Mouse (Mus musculus) macrophage (primary cell): ENCODE results near the gene D8Ertd738e. TPM values are rescaled to one million over a fixed set of nuclear protein-coding genes. Genes with fewer than 3 reads are reported as not detected.
"Not testable (repeated sequence)": the region's sequence is repeated elsewhere in the genome, so short reads cannot be mapped to it uniquely, and the experiment has no call there.

ENCODE experiments used
- H3K27ac ChIP-seq: fragments of 350-480 bp; formaldehyde crosslinking; 2 replicates; pipeline ENCODE4 v1.9.0; 2021
- H3K36me3 ChIP-seq: fragments of 350-480 bp; formaldehyde crosslinking; 2 replicates; pipeline ENCODE4 v1.9.0; 2021; ENCODE audit errors: inconsistent target
- H3K4me3 ChIP-seq: fragments of 350-480 bp; formaldehyde crosslinking; 2 replicates; pipeline ENCODE4 v1.9.0; 2021; ENCODE audit errors: inconsistent target
- H3K79me2 ChIP-seq: fragments of 350-480 bp; formaldehyde crosslinking; 2 replicates; pipeline ENCODE4 v1.9.0; 2021; ENCODE audit errors: inconsistent target
- WGBS: methylation state at CpG from one replicate; pipeline ENCODE4 v1.1.7; 2026; ENCODE audit warnings: inconsistent platforms; ENCODE audit not compliant: missing documents; 5-methylcytosine and 5-hydroxymethylcytosine counted together
- polyA plus RNA-seq: library from polyadenylated mRNA; stranded (reverse); fragments of 250-400 nt; gene quantifications from 3 replicates; pipeline ENCODE4 v1.2.4, GENCODE M21; 2018; ENCODE audit warnings: inconsistent platforms
- total RNA-seq, 78 experiments: library from RNA; depleted of rRNA; stranded (reverse); fragments of 250-400 nt; gene quantifications; 1 replicate in 9 of 78; 2 replicates in 24 of 78; 3 replicates in 43 of 78; 4 replicates in 2 of 78; pipeline ENCODE4 v1.2.4; 2018; ENCODE audit warnings: inconsistent platforms in 56 of 78

The D8Ertd738e gene
- 10 to 100 TPM in 24 of 26 experiments, 1 to 10 TPM in 2; 5.9 to 54.7 (median 20.9) TPM for total RNA-seq (2018; cell fraction: chromatin; rRNA removed)
- 100 to 1,000 TPM; 149 to 210 (median 177) TPM for total RNA-seq (2018; cell fraction: cytosol; rRNA removed)
- total RNA-seq (2018; cell fraction: nucleus; rRNA removed): 10 to 100 TPM; 15.7 to 76.5 (median 48.7) TPM
- polyA plus RNA-seq: 203 to 260 TPM (median 230 TPM) in 3 replicates

- peak within 1 kb of the TSS; percentile 97 for H3K4me3 ChIP-seq
- H3K36me3 ChIP-seq: peaks cover 20% of the 10 kb centered on the region; the same call in 1 of the 2 replicates
- 6% methylated on average over 51 of the region's 52 CpGs for WGBS
- peaks cover 29% of the 10 kb centered on the region for H3K79me2 ChIP-seq
- peak within 1 kb of the TSS; percentile 71 for H3K27ac ChIP-seq
Observed at GRCm38 (mm10) chr8:84249257-84250170, at the start of gene D8Ertd738e. TSS of gene D8Ertd738e (minus strand) at chr8:84249719.

- Histone ChIP-seq H3K4me3 (no peak overlapping the region), H3K79me2 (no peaks in the 10 kb centered on the region), H3K27ac (no peak overlapping the region), H3K36me3 (no peaks in the 10 kb centered on the region)
- 84% methylated on average over 5 of the region's 5 CpGs for whole genome bisulfite sequencing
Observed at GRCm38 (mm10) chr8:84297029-84297785, 47.7 kb upstream of the D8Ertd738e start.

- Histone ChIP-seq H3K36me3 (no peaks in the 10 kb centered on the region), H3K4me3 (no peak overlapping the region), H3K27ac (no peak overlapping the region), H3K79me2 (no peaks in the 10 kb centered on the region)
- 21% methylated on average over 8 of the region's 8 CpGs for WGBS
Observed at GRCm38 (mm10) chr8:84291688-84292087, 42.2 kb upstream of the D8Ertd738e start.

DNA sequence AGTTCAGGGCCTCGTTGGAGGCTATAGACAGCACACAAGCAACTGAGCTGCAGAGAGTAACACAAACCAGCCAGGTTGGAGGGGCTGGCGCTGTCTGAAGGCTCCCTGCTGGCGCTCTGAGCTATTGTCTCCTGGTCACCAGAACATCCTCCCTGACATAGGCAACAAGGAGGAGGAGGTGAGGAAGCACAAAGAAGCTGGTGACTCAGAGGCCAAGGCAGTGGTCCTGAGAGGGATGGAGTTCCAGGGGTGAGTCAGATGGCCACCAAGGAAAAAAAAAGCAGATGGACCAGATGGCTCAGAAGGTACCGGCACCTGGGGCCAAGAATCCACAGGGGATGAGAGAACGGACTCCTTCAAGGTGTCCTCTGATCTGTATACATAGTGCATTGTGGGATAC is 41.6 kb upstream of the D8Ertd738e start:
- no peak overlapping the region for H3K27ac ChIP-seq
- no peaks in the 10 kb centered on the region for H3K79me2 ChIP-seq
- no peak overlapping the region for H3K4me3 ChIP-seq
- WGBS: 86% methylated on average over 5 of the region's 5 CpGs
- no peaks in the 10 kb centered on the region for H3K36me3 ChIP-seq

GRCm38 (mm10) chr8:84288892-84289291 is 39.4 kb upstream of the D8Ertd738e start:
- H3K36me3 ChIP-seq: no peaks in the 10 kb centered on the region
- no peak overlapping the region for H3K27ac ChIP-seq
- no peaks in the 10 kb centered on the region for H3K79me2 ChIP-seq
- no peak overlapping the region for H3K4me3 ChIP-seq
- WGBS: 95% methylated on average over 2 of the region's 2 CpGs

- not testable (repeated sequence) for H3K4me3 ChIP-seq, H3K79me2 ChIP-seq, H3K27ac ChIP-seq, H3K36me3 ChIP-seq
- WGBS: 56% methylated on average over 3 of the region's 5 CpGs
Observed at GRCm38 (mm10) chr8:84285665-84286064, 36.1 kb upstream of the D8Ertd738e start.

DNA sequence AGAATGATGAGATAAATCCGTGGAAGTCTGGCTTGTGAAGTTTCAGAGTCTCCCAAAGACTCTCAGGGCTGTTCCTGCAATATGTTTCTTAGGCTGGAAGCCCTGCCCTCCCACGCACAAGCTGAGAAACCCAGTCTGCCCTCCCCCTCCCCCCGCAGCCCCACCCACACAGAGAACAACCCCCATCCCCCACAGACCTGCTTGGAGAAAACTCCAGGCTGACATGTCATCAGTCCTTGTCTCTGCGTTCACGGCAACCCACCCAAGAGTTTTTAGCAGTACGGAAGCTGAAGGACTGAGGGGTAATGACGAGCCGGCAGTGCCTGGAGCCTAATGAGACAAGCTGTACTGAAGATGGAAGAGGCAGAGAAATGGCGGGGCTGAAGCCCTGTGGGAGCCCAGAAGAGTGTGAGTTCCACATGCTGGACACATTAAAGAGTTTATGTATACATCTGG is 35.1 kb upstream of the D8Ertd738e start:
- Histone ChIP-seq H3K36me3 (no peaks in the 10 kb centered on the region), H3K79me2 (no peaks in the 10 kb centered on the region), H3K27ac (no peak overlapping the region), H3K4me3 (no peak overlapping the region)
- WGBS: 85% methylated on average over 8 of the region's 9 CpGs

GRCm38 (mm10) chr8:84280777-84281176 is 31.3 kb upstream of the D8Ertd738e start:
- WGBS: 92% methylated on average over 9 of the region's 10 CpGs
- H3K79me2 ChIP-seq: no peaks in the 10 kb centered on the region
- H3K4me3 ChIP-seq: no peak overlapping the region
- H3K36me3 ChIP-seq: no peaks in the 10 kb centered on the region
- no peak overlapping the region for H3K27ac ChIP-seq

DNA sequence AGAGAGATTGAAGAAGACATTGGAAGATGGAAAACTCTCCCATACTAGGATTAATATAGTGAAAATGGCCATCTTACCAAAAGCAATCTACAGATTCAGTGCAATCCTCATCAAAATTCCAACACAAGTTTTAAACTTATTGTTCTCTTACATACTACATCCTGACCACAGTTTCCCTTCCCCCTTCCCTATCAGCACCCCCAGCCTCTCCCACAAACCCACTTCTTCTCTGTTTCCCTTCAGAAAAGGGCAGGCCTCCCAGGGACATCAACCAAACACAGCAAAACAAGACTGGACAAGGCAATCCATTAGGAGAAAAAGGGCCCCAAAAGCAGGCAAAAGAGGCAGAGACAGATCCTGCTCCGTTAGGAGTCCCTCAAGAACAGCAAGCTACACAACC is 26.9 kb upstream of the D8Ertd738e start:
- no peak overlapping the region for H3K27ac ChIP-seq
- WGBS: 10% methylated on average over 1 of the region's 1 CpGs
- no peaks in the 10 kb centered on the region for H3K36me3 ChIP-seq
- no peaks in the 10 kb centered on the region for H3K79me2 ChIP-seq
- H3K4me3 ChIP-seq: no peak overlapping the region

DNA sequence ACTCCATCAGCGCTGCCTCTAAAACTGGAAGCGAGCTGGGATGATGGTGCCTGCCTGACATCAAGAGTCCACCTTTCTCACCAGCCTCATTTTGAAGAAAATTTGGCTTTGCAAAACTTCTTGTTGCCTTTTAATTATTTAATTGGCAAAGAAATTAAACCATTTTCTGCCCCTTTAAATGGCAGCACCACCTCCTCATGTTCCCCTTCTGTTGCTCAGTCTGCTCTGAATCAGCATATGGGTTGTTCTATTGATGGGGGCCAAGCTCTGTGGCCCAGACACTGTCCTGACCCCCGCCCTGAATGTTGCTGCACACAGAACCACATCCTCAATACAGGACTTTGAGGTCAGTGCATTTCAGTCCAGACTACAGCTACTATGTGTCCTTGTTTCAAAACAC is 24.4 kb upstream of the D8Ertd738e start:
- Histone ChIP-seq H3K27ac (no peak overlapping the region), H3K36me3 (no peaks in the 10 kb centered on the region), H3K4me3 (no peak overlapping the region), H3K79me2 (peaks cover 12% of the 10 kb centered on the region)
- WGBS: 69% methylated on average over 3 of the region's 3 CpGs

GRCm38 (mm10) chr8:84272302-84272701 is 22.8 kb upstream of the D8Ertd738e start:
- WGBS: 87% methylated on average over 4 of the region's 4 CpGs
- Histone ChIP-seq H3K4me3 (no peak overlapping the region), H3K79me2 (peaks cover 16% of the 10 kb centered on the region), H3K36me3 (0 out of 2 replicates have a peak, but pooled peaks cover 3% of the 10 kb centered on the region), H3K27ac (no peak overlapping the region)

- 1% methylated on average over 44 of the region's 44 CpGs for WGBS
- Histone ChIP-seq H3K36me3 (peaks cover 23% of the 10 kb centered on the region), H3K79me2 (peaks cover 16% of the 10 kb centered on the region), H3K4me3 (peak within 1 kb of the TSS; percentile 97), H3K27ac (peak within 1 kb of the TSS; percentile 62)
Observed at GRCm38 (mm10) chr8:84269950-84270773, 20.6 kb upstream of the D8Ertd738e start, which contains the start of gene Ccdc130. TSS of gene Ccdc130 (minus strand) at chr8:84270380.

DNA sequence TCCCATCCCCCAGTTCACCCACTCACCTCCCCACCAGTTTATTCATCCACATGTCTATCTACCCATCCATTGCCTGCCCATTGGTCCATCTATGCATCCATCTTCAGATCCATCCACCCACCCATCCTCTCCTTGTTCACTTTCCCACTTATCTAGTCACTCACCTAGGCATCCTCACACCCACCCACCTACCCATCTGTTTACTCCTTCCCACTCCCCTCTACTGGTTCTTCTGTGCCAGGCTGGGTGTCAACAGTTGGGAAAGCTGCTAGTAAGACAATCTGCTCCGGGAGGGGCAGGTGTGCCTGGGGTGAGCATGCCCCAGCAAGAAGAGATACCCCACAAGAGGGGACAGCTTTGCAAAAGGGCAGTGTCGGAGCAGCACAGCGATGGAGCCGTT is 11.6 kb upstream of the D8Ertd738e start:
- Histone ChIP-seq H3K79me2 (peaks cover 5% of the 10 kb centered on the region), H3K36me3 (peaks cover 77% of the 10 kb centered on the region), H3K4me3 (no peak overlapping the region), H3K27ac (no peak overlapping the region)
- 89% methylated on average over 4 of the region's 4 CpGs for WGBS
